Mouse (Mus musculus): Measurements from ENCODE around the gene Fam196b.

- TF ChIP-seq CTCF (conservative IDR thresholded peaks at IDR 0.05; ENCODE audit: insufficient read depth, insufficient read length, low read depth, low read length) (no peak), POLR2A (IDR thresholded peaks at IDR 0.05; ENCODE audit: low read depth, low read length) (no peak)
Observed at GRCm38 (mm10) chr11:34275941-34276340, 38.7 kb upstream of the Fam196b start.
